Mouse (Mus musculus) left cerebral cortex, postnatal 14 days (tissue): ENCODE measurements at regions not wholly inside any gene's neighbourhood (a gene's known extent, or its start where the extent isn't known, plus 50 kb on each side); places are given as distances from the start of the nearest gene placed in this dataset.

Experiments
- DNase-seq, 2 experiments: peaks; one replicate each; pipeline ENCODE4 v3.0.0; 2021 to 2022; ENCODE audit warnings: low spot score in 2 of 2, mixed read lengths in 1 of 2
- intact Hi-C: fragments of 180-260 bp; cut with DNase I; formaldehyde crosslinking; loops from one replicate; pipeline ENCODE4 v1.15.1; 2025

- intact Hi-C loops = loop anchor here (5.0 kb wide), 1 partner anchor 102 kb away; the partner anchor contains the start of gene Picalm
- no peak for DNase-seq
These were observed 49.9 kb upstream of the Eed start for GRCm38 (mm10) chr7:90030486-90031250.

DNA sequence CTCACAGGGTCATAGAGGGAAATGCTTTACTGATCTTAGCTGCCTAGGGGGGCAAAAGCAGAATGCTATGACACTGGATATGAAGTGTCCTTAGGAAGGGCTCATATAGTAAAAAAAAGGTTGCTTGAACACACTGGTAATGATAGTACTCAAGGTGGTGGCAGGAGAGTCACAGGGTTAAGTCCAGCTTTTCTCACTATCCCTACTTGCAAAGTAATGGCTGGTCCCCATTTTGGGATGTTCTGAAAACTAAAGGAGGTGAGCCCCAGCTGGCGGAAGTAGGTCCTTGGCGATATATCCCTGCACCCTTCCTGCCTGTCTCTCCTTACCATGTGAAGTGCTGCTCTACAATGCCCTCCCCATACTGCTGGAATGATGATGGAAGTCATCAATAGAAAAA lies 52.3 kb upstream of the Eed start:
- intact Hi-C loops = loop anchor here (5.0 kb wide), 1 partner anchor 99 kb away; the partner anchor contains the start of gene Picalm

GRCm38 (mm10) chr7:90033640-90034312 lies 53.0 kb upstream of the Eed start:
- intact Hi-C loops = loop anchor here (5.0 kb wide), 1 partner anchor 99 kb away; the partner anchor contains the start of gene Picalm
- peak; percentile 34 to 62 for DNase-seq

More for the DNA sequence above, 52.3 kb upstream of the Eed start:
- DNase-seq = no peak

- intact Hi-C loops = loop anchor here (5.0 kb wide), 1 partner anchor 98 kb away; the partner anchor contains the start of gene Picalm
- DNase-seq = no peak
These were observed 53.7 kb upstream of the Eed start for GRCm38 (mm10) chr7:90034498-90034897.

GRCm38 (mm10) chr7:90035396-90035795 lies 54.6 kb upstream of the Eed start:
- intact Hi-C loops = no loop called here
- no peak for DNase-seq

GRCm38 (mm10) chr7:90037736-90038135 lies 57.0 kb upstream of the Eed start:
- DNase-seq = no peak
- intact Hi-C loops = no loop called here

DNA sequence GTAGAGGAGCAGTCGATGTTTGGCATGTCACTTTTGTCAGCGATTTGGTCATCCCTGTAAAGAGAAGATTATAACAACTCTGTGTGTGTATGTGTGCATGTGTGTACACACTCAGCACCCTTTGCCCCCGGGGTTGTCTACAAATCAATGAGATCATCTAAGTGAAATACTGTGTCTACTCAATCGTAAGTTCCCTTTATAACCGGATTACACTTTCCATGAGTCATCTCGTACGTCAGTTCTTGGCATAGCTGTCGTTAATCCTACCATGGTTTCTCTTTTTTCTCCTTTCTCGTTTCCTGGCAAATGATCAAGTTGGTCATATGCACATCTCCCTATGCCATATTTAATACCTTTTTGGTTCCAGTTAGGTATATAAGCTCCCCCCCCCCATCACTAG lies 58.7 kb upstream of the Eed start:
- DNase-seq = peak in 1 of 2 experiments; percentile 46
- intact Hi-C loops = no loop called here

GRCm38 (mm10) chr7:90040581-90041340 lies 60.0 kb upstream of the Eed start:
- no peak for DNase-seq
- intact Hi-C loops = no loop called here

DNA sequence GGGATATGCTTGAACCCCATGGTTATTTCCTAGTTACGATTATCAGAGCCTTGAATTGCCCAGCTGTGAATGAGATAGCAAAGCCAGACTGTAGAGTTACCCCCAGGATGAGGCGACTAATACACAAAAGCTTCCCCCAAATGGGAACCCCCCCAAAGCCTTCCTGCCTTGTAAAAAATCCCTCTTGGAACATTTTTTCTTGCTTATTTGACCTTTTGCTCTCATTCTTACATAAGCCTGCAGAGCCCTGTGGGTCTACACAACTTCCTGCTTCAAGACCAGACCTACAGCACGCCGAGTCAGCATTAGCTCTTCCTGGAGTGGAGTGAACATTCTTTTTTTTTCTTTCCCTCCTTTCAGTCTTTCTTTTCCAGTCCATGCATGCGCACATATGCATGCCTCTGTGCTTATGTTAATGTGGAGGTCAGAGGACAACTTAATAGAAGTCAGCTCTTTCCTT lies 60.8 kb upstream of the Eed start:
- intact Hi-C loops = no loop called here
- DNase-seq = no peak

DNA sequence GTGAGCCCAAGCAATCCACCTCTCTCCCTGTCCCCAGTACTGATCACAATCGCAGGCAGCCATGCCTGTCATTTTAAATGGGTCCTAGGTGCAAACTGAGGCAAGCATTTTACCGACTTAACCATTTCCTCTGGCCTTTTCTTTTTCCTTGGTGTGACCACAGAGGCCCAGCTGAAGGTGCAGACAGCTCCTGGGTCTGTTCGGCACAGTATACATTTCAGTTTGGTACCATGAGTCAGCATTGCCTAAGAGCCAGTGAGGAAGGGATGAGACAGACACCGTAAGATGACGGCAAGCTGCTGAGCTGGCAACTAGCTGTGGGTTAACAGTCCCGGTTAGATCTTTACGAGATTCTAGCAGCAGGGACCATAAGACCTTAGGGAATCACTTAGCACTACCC lies 61.6 kb upstream of the Eed start:
- intact Hi-C loops = no loop called here
- DNase-seq = no peak

DNA sequence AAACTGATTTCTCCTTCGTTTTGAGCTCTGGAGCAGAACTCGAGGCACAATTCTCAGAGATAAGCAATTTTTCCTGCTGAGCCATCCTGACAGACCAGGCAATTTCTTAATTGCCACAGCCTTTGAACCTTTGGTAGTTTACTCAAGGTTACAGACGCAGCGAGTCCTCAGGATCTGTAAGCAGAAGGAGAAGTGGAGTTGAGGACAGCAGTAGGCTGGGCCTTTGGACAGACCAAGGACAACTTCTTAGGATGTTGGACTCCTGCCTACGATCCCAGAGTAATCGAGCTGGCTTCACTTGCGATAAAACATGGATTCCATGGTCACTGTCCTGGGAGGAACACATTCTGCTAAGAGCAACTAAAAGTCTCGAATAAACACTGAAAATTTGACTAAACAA lies 62.7 kb upstream of the Eed start:
- intact Hi-C loops = no loop called here
- no peak for DNase-seq

GRCm38 (mm10) chr7:90044100-90044698 lies 63.4 kb upstream of the Eed start:
- no peak for DNase-seq
- intact Hi-C loops = no loop called here

- intact Hi-C loops = no loop called here
- no peak for DNase-seq
These were observed 64.5 kb upstream of the Eed start for GRCm38 (mm10) chr7:90045208-90045800.

DNA sequence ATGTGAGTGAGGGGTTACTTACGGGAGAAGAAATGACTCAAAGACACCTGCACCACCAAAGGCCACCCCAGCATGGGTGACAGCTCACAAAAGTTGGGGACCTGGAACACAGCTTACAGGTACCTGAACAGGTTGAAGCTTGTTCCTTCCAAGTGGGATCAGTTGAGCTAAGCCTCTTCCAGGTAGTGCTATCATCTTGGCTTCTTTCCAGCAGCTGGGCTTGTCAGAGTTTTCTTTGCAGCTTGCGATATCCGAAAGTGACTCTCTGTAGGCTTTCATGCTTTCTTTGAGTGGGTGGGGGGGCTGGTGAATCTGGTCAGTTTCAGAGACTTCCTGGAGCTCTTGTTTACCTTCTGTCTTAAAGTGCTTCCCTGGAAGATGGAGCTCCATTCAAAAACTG lies 65.4 kb upstream of the Eed start:
- DNase-seq = no peak
- intact Hi-C loops = no loop called here

- no peak for DNase-seq
- intact Hi-C loops = no loop called here
These were observed 66.1 kb upstream of the Eed start for GRCm38 (mm10) chr7:90046862-90047261.

DNA sequence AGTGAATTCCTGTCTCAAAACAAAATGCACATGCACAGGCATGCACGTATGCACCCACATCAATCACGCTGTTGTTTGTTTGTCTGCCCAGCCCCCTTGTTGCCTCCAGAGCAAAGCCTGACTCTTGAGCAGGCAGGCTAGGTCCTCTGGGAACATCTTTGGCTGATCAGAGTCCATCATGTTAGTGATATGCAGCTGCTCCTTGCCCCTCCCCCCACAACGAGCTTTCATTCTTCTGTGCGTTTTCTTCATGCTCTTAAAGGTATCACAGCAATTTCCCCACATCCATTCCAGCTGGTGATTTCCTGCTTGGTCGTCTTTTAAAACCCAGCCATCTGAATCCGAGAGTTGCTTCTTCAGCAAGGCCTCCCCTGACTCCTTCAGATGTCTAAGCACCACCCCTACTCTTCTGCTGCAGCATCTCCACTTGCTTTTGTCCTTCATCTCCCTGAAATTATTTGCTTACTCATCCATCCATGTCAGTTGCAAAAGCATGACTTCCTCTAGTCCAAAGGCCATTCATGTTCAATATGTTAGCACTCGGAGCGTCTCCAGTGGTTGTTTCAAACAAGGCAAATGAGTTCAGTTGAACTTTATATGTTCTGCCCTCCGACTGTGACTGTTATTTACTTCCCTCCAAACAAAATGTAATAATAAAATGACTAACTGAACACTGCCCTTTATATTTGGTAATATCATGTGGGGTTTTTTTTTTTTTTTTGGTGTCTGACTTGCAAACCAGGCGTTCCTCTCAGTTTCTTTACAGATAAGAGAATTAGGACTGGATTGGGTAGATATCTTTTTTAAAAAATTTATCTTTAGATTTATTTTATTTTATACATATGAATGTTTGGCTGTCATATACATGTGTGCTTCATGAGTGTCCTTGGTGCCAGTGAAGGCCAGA lies 67.9 kb upstream of the Eed start:
- DNase-seq = no peak
- intact Hi-C loops = no loop called here

- no peak for DNase-seq
- intact Hi-C loops = no loop called here
These were observed 69.1 kb upstream of the Eed start for GRCm38 (mm10) chr7:90049831-90050237.

DNA sequence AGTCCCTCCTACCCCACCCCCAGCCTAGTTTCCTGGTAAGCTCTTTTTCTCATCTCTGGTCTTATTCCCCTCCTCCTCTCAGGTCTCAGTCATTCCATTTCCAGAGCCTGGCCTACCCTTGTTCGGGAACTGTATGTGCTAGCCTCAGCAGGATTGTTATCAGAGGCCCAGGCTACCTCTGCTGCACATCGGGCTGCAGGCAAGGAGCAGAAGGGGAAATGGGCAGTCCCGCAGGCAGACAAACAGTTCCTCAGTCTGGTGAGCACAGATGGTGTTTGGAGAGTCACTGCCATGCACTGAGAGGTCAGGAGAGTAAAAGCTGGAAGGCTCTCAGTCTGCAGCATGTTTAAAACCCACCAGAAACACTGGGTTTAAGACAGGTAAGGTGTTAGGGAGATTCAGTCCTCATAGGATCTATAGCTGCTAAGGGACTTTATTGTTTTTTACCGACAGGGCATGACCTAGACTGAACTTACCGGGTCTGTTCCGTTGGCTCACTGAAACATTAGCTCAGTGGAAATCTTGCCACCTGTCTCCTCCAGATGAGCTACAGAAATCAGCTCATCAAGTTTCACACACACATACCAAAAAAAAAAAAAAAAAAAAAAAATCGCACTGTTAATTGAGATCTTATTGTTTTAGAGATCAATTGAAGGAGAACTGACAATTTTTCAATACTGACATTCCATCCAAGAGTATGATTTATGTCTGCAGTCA lies 74.2 kb upstream of the Eed start:
- intact Hi-C loops = no loop called here
- DNase-seq = peak in 1 of 2 experiments; percentile 28
